Mouse (Mus musculus): ENCODE data around the gene Macc1. TPM values are rescaled to one million over a fixed set of nuclear protein-coding genes. Genes with fewer than 3 reads are reported as not detected.

The Macc1 gene
- total and polyA plus RNA-seq, 3 experiments, result 0.22 TPM; not detected in 2

GRCm38 (mm10) chr12:119410956-119411355, 96.9 kb downstream of the Macc1 start:
- H3K4me1 ChIP-seq (ENCODE audit: insufficient read depth, low read depth, low read length), result no peaks in the 10 kb centered on the region
- DNase-seq (ENCODE audit: low spot score), result no peak

GRCm38 (mm10) chr12:119411982-119412381, 97.9 kb downstream of the Macc1 start:
- Histone ChIP-seq H3K4me3 (ENCODE audit: low read depth, low read length) (no peak overlapping the region), H3K9me3 (replicated peaks) (no peaks in the 10 kb centered on the region), H3K27me3 (ENCODE audit: insufficient read depth, low read length) (no peaks in the 10 kb centered on the region), H3K36me3 (replicated peaks) (no peaks in the 10 kb centered on the region), H3K4me1 (ENCODE audit: insufficient read depth, low read depth, low read length) (no peaks in the 10 kb centered on the region)
- ATAC-seq (ENCODE audit: extremely low read depth, insufficient number of reproducible peaks, low FRiP score, poor library complexity, severe bottlenecking) (no peak), DNase-seq (ENCODE audit: low spot score) (no peak)
- TF ChIP-seq TAL1 (conservative IDR thresholded peaks at IDR 0.05; ENCODE audit: low read depth, low read length) (no peak), GATA1 (IDR thresholded peaks at IDR 0.05; ENCODE audit: borderline replicate concordance, low read length) (no peak), GATA2 (IDR thresholded peaks at IDR 0.05; ENCODE audit: borderline replicate concordance, low read depth, low read length) (no peak), CTCF (IDR thresholded peaks at IDR 0.05; ENCODE audit: low read depth, low read length) (no peak), POLR2AphosphoS5 (IDR thresholded peaks at IDR 0.05; ENCODE audit: insufficient replicate concordance, low read depth, low read length) (no peak)

More at GRCm38 (mm10) chr12:119410956-119411355, 96.9 kb downstream of the Macc1 start:
- ATAC-seq (ENCODE audit: extremely low read depth, insufficient number of reproducible peaks, low FRiP score, poor library complexity, severe bottlenecking), result no peak
- Histone ChIP-seq H3K4me3 (ENCODE audit: low read depth, low read length) (no peak overlapping the region), H3K27me3 (ENCODE audit: insufficient read depth, low read length) (no peaks in the 10 kb centered on the region), H3K9me3 (replicated peaks) (no peaks in the 10 kb centered on the region), H3K36me3 (replicated peaks) (no peaks in the 10 kb centered on the region)
- TF ChIP-seq CTCF (IDR thresholded peaks at IDR 0.05; ENCODE audit: low read depth, low read length), result no peak
- no peak for TF ChIP-seq TAL1 (conservative IDR thresholded peaks at IDR 0.05; ENCODE audit: low read depth, low read length)
- no peak for TF ChIP-seq POLR2AphosphoS5 (IDR thresholded peaks at IDR 0.05; ENCODE audit: insufficient replicate concordance, low read depth, low read length)
- TF ChIP-seq GATA1 (IDR thresholded peaks at IDR 0.05; ENCODE audit: borderline replicate concordance, low read length), result no peak
- no peak for TF ChIP-seq GATA2 (IDR thresholded peaks at IDR 0.05; ENCODE audit: borderline replicate concordance, low read depth, low read length)

- DNase-seq (ENCODE audit: low spot score), result no peak
Measured at GRCm38 (mm10) chr12:119415900-119416299, 101.8 kb downstream of the Macc1 start.

GRCm38 (mm10) chr12:119425749-119426148, 111.7 kb downstream of the Macc1 start:
- no peaks in the 10 kb centered on the region for H3K4me1 ChIP-seq (ENCODE audit: insufficient read depth, low read depth, low read length)
- H3K9me3 ChIP-seq (replicated peaks), result no peaks in the 10 kb centered on the region
- ATAC-seq (ENCODE audit: extremely low read depth, insufficient number of reproducible peaks, low FRiP score, poor library complexity, severe bottlenecking) (no peak), DNase-seq (ENCODE audit: low spot score) (no peak)
- TF ChIP-seq POLR2AphosphoS5 (IDR thresholded peaks at IDR 0.05; ENCODE audit: insufficient replicate concordance, low read depth, low read length), result no peak
- TF ChIP-seq GATA1 (IDR thresholded peaks at IDR 0.05; ENCODE audit: borderline replicate concordance, low read length), result no peak
- TF ChIP-seq TAL1 (conservative IDR thresholded peaks at IDR 0.05; ENCODE audit: low read depth, low read length), result no peak
- TF ChIP-seq CTCF (IDR thresholded peaks at IDR 0.05; ENCODE audit: low read depth, low read length), result no peak
- no peak for TF ChIP-seq GATA2 (IDR thresholded peaks at IDR 0.05; ENCODE audit: borderline replicate concordance, low read depth, low read length)
- no peak overlapping the region for H3K4me3 ChIP-seq (ENCODE audit: low read depth, low read length)
- H3K36me3 ChIP-seq (replicated peaks), result no peaks in the 10 kb centered on the region
- no peaks in the 10 kb centered on the region for H3K27me3 ChIP-seq (ENCODE audit: insufficient read depth, low read length)

More at GRCm38 (mm10) chr12:119415900-119416299, 101.8 kb downstream of the Macc1 start:
- Histone ChIP-seq H3K4me1 (ENCODE audit: insufficient read depth, low read depth, low read length) (no peaks in the 10 kb centered on the region), H3K4me3 (ENCODE audit: low read depth, low read length) (no peak overlapping the region), H3K9me3 (replicated peaks) (no peaks in the 10 kb centered on the region), H3K27me3 (ENCODE audit: insufficient read depth, low read length) (no peaks in the 10 kb centered on the region), H3K36me3 (replicated peaks) (no peaks in the 10 kb centered on the region)
- no peak for ATAC-seq (ENCODE audit: extremely low read depth, insufficient number of reproducible peaks, low FRiP score, poor library complexity, severe bottlenecking)
- TF ChIP-seq CTCF (IDR thresholded peaks at IDR 0.05; ENCODE audit: low read depth, low read length) (no peak), GATA2 (IDR thresholded peaks at IDR 0.05; ENCODE audit: borderline replicate concordance, low read depth, low read length) (no peak), TAL1 (conservative IDR thresholded peaks at IDR 0.05; ENCODE audit: low read depth, low read length) (no peak), GATA1 (IDR thresholded peaks at IDR 0.05; ENCODE audit: borderline replicate concordance, low read length) (no peak), POLR2AphosphoS5 (IDR thresholded peaks at IDR 0.05; ENCODE audit: insufficient replicate concordance, low read depth, low read length) (no peak)

GRCm38 (mm10) chr12:119426182-119426886, 112.3 kb downstream of the Macc1 start:
- Histone ChIP-seq H3K4me3 (ENCODE audit: low read depth, low read length) (no peak overlapping the region), H3K27me3 (ENCODE audit: insufficient read depth, low read length) (no peaks in the 10 kb centered on the region), H3K9me3 (replicated peaks) (no peaks in the 10 kb centered on the region), H3K4me1 (ENCODE audit: insufficient read depth, low read depth, low read length) (no peaks in the 10 kb centered on the region), H3K36me3 (replicated peaks) (no peaks in the 10 kb centered on the region)
- ATAC-seq (ENCODE audit: extremely low read depth, insufficient number of reproducible peaks, low FRiP score, poor library complexity, severe bottlenecking) (no peak), DNase-seq (ENCODE audit: low spot score) (no peak)
- no peak for TF ChIP-seq GATA1 (IDR thresholded peaks at IDR 0.05; ENCODE audit: borderline replicate concordance, low read length)
- no peak for TF ChIP-seq GATA2 (IDR thresholded peaks at IDR 0.05; ENCODE audit: borderline replicate concordance, low read depth, low read length)
- TF ChIP-seq TAL1 (conservative IDR thresholded peaks at IDR 0.05; ENCODE audit: low read depth, low read length), result no peak
- no peak for TF ChIP-seq POLR2AphosphoS5 (IDR thresholded peaks at IDR 0.05; ENCODE audit: insufficient replicate concordance, low read depth, low read length)
- TF ChIP-seq CTCF (IDR thresholded peaks at IDR 0.05; ENCODE audit: low read depth, low read length), result no peak

GRCm38 (mm10) chr12:119426887-119427204, 112.8 kb downstream of the Macc1 start:
- Histone ChIP-seq H3K9me3 (replicated peaks) (no peaks in the 10 kb centered on the region), H3K27me3 (ENCODE audit: insufficient read depth, low read length) (no peaks in the 10 kb centered on the region), H3K36me3 (replicated peaks) (no peaks in the 10 kb centered on the region), H3K4me1 (ENCODE audit: insufficient read depth, low read depth, low read length) (no peaks in the 10 kb centered on the region), H3K4me3 (ENCODE audit: low read depth, low read length) (no peak overlapping the region)
- ATAC-seq (ENCODE audit: extremely low read depth, insufficient number of reproducible peaks, low FRiP score, poor library complexity, severe bottlenecking) (0 out of 2 replicates have a peak, but pooled peaks have one; percentile 57), DNase-seq (ENCODE audit: low spot score) (no peak)
- no peak for TF ChIP-seq GATA2 (IDR thresholded peaks at IDR 0.05; ENCODE audit: borderline replicate concordance, low read depth, low read length)
- TF ChIP-seq GATA1 (IDR thresholded peaks at IDR 0.05; ENCODE audit: borderline replicate concordance, low read length), result no peak
- TF ChIP-seq TAL1 (conservative IDR thresholded peaks at IDR 0.05; ENCODE audit: low read depth, low read length), result no peak
- no peak for TF ChIP-seq CTCF (IDR thresholded peaks at IDR 0.05; ENCODE audit: low read depth, low read length)
